Mouse (Mus musculus) fibroblast of lung, adult 2 months (primary cell): ENCODE results near the gene H2-Aa.

Experiments used
- DNase-seq: peaks from one replicate; pipeline ENCODE4 v3.0.0-alpha.2; 2011; ENCODE audit warnings: low read depth

The H2-Aa gene

DNA sequence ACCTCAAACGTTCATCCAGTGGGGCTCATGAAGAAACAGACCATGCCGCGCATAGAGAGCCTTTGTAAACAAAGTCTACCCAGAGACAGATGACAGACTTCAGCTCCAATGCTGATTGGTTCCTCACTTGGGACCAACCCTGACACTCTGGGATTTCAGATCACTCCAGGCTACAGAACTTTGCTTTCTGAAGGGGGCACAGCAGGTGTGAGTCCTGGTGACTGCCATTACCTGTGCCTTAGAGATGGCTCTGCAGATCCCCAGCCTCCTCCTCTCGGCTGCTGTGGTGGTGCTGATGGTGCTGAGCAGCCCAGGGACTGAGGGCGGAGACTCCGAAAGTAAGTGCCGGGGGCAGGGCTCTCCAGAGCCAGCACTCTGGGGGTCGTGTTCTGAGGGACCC, 24.6 kb downstream of the H2-Aa start:
- DNase-seq: peak; percentile 53

DNA sequence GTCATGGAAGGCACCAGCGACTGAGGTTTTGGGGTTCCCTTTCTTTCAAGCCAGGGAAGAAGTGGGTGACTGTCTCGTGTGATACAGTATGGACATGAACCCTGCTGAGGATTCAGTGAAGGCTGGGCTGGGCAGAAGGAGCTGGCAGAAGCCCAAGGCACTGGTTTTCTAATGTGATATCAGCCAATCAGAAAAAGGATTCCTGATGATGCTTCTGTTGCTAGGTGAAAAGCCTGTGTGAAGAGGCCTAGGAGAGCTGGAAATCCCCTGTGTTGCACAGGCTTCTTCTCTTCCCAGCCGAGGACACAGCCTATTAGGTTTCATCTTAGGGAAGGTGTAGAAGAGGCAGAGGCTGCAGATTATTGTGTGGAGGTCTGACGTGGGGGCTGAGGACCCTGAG, 26.1 kb downstream of the H2-Aa start:
- peak; percentile 28 for DNase-seq

DNA sequence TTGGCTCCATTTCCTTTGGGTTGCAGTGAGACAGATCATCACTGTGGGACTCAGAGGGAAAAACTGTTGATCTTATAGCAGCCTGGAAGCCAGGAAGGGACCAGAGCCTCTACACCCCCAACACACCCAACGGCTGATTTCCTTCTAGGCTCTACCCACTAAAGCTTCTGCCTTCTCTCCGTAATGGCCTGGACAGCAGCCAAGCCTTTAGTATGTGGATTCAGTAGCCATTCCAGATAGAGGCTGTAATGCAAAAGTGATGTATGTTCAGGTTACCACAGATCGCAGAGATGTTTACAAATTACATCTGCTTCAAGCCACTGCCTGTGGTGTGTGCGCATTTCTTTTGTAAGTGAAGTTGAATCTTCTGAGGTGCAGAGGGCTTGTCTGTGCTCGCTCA, 27.1 kb downstream of the H2-Aa start:
- no peak for DNase-seq

DNA sequence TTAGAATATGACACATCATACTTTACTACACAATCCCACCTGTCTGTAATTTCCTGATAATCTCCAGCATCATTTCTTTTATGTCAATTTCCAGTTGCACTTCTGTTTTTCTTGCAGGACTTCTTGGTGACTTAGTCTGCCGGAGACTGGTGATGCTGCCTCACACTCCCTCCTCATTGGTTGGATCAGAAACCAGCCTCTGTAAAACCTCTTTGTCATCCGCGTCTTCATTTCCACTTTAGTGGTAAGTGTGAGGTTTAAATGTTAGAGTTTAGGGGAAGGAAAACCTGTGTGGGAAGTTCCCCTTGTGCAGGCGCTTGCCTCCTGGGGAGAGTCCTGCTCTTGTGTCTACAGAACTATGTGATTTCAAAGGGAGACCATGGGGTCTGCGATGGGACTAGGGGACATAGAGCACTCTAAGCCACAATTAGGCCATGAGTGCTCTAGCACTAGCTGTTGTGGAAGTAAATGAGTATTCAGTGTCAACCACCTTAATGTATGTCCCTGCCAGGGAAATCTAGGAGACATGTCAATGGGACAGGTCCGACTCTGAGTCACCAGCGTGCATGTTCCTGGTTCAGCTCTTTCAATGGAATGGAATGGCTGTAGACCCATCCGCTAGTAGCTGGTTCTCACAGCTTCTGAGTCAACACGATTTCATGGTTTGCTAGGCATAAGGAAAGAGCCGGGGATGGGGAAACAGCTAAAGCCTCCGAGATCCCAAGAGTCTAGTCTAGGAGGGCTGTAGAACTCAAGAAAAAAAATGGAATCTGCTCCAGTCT, 29.8 kb downstream of the H2-Aa start, which contains the start of gene H2-Ab1:
Gene H2-Ab1, plus strand, starts transcription at position 96 of the 782 bp plus-strand sequence.
- DNase-seq: peak; percentile 59

DNA sequence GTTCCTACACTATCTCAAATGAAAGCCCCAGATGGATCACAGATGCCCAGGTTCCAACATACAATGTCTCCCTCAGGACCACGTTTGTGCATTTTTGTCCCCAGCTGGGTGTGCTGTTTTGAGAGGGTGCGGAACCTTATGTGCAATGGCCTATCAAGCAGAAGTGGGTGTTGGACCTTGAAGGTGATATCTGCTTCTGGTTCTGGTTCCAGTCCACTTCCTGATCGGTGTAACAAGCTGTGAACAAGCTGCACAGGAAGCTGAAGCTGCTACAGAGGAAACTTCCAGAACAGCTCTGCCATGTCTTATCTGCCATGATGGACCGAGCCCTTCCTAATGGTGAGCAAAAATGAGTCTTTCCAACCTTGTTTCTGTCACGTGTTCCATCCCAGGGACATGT, 31.1 kb downstream of the H2-Aa start:
- no peak for DNase-seq

DNA sequence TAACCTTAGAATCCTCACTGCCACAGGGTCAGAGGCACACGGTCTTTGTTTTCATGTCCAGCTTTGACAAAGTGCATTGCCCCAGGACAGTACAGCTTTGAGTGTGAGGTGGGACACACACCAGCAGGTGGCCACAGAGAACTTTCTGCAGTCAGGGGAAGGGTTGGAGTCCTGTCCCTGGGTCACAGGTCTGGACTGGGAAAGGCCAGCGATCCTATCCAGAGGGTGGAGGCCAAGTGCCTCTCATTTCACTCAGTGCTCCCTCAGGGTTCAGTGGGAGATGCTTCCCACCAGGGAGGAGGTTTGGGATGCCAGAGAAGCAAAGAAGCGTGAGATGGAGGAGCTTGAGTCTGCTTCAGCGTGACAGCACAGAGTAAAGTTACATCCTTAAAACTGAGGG, 36.0 kb downstream of the H2-Aa start:
- no peak for DNase-seq

DNA sequence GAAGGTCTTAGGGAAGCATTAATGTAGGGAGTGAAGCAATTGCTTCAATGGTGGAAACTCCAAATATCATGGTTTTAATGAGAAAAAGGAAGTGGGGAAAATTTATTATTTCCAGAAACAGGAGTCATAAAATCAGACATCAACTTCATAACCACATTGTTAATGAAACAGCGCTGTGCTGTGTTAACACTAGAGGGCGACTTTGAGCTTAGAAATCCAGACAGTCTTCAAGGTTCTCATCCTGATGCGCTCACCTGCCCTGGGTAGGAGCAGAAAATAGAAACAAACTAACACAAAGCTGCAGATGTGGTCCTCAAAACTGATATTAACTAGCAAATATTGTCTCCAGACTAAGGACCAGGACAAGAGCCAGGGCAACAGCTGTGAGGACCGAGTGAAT, 37.7 kb downstream of the H2-Aa start:
- DNase-seq: no peak

DNA sequence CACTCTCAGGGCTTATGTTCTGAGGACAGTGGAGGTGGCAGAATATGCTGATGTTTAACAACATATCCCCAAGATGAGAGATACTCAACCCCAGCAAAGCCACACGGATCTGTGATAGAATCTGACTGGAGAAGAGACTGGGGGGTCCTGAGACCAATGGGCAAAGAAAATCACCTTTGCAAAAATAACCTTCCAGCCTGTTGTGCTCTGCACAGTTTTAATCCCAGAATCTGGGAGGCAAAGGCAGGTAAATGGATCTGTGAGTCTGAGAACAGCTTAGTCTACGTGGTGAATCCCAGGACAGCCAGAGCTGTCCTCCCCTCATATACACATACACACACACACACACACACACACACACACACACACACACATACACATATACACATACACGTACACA, 38.3 kb downstream of the H2-Aa start:
- no peak for DNase-seq

DNA sequence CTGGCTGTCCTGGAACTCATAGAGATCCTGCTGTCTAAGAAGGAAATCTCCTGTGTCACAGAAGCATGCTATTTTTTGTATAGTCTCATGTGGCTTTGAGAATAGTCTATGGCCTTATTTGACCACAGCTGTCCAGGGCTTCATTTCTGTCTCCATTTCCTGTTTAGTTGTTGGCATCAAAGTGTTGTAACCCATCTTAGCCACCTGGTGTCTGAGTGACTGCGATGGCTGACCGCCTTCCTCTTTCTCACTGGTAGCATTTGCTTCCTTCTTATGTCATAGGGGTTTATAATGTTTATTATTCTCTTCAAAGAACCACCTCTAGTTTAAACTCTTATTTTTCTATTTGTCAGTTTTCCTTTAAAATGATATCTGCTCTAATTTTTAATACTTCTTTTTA, 38.9 kb downstream of the H2-Aa start:
- DNase-seq: no peak

DNA sequence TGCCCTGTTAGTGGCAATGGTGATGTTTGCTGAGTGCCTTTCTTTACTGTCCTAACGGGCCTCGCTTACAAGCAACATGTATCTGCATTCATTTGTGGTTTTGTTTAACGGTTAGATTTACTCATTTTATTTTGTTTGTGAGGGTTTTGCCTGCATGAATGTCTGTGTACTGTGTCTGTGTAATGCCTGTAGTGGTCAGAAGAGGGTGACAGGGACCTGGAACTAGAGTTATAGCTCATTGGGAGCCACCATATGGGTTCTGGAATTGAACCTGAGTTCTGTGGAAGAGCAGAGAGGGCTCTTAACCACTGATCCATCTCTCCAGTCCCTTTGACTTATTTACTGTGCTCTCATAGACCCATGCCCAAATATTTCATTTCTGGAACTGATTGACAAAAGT, 40.6 kb downstream of the H2-Aa start:
- no peak for DNase-seq

DNA sequence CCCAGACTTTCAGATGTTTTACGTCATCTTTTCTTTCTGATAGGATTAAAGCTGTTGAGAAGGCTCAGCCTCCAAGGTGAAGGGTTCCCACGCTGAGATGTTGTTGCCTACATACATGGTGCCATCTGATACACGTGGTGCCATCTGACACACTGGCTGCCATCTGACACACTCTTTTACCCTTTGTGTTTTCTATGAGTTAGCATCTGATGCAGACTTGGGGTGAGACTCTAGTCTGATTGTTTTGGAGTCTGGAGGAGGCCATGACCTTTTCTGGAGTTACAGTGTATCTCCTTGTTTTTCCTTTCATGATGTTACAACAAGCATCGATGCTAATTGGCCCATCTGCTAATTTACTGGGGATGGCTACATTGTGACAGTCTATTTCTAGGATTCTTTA, 43.0 kb downstream of the H2-Aa start:
- no peak for DNase-seq

DNA sequence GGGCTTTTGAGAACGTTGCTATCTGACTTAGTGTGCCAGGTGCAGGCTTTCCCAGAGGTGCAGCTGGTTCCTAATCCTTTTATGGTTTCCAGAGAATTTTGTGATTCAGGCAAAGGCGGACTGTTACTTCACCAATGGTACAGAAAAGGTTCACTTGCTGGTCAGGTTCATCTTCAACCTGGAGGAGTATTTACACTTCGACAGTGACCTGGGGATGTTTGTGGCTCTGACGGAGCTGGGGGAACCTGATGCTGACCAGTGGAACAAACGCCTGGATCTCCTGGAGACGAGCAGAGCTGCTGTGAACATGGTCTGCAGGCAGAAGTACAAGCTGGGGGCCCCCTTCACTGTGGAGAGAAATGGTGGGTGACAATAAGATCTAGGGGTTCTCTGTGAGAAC, 46.7 kb downstream of the H2-Aa start:
- no peak for DNase-seq

DNA sequence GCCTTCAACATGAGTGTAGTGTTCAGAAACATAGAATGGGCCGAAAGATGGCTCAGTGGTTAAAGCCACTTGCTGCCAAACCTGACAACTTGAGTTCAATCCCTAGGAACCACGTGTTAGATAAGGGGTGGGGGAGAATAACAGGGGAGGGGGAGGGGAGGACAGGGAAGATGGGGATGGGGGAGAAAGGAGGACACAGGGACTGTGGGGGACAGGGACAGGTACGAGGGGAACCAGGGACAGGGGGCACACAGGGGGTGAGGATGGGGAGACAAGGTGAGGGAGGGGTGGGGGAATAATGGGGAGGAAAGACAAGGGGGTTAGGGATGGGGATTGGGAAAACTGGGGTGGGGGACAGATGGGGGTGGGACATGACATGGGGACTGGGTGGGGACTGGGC, 47.3 kb downstream of the H2-Aa start:
- no peak for DNase-seq

DNA sequence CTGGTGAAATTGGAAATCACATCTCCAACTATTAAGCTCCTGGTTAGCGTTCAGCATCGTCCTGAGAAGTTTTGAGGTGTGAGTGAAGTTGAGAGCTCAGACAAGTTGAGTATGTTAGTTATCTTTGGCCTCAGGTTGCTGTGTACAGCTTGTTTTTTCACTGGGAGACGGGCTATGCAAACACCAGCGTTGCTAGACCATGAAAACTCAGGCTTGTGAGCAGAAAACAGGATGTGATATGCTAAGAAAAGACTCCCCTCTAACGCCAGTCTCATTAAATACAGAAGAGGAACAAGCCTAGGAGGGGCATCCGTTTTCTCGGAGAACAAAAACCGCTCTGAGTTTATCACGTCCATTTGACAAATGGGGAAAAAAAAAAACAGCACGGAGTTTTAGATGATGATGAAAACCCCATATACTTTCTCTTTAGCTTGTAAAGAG, 48.0 kb downstream of the H2-Aa start:
- DNase-seq: no peak

DNA sequence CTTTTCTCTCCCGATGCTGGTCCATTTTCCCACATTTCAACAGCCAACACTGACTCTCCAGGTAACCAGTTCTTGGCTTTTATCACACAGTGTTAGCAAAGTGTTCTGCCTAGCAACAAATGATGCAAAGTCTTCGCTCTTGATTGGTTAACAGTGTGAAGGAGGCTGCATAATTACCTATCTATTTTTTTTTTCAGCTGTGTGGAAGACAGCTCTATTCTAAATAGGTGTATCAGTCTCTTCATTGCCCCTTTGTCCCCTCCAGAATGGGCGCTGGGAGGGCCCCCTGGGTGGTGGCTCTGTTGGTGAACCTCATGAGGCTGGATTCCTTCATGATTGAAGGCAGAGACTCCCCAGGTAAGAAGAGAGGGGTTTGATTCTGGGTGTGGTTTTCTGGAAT, 48.9 kb downstream of the H2-Aa start, which contains the start of gene H2-Ob:
Gene H2-Ob, plus strand, starts transcription at position 198 of the 400 bp plus-strand sequence.
- no peak for DNase-seq

DNA sequence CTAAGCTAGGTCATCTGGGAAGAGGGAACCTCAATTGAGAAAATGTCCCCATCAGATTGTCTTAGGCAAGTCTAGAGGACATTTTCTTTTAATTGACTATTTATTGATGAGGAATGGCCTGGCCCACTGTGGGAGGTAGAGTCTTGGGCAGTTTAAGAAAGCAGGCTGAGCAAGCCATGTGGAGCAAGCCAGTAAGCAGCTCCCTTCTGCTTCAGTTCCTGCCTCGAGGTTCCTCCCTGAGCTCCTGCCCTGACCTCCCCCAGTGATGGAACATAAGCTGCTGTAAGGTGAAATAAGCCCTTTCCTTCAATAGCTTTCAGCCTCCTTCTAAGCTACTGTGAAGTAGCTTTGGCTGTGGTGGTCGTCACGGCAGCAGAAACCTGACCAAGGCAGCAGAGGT, 49.9 kb downstream of the H2-Aa start:
- DNase-seq: no peak

DNA sequence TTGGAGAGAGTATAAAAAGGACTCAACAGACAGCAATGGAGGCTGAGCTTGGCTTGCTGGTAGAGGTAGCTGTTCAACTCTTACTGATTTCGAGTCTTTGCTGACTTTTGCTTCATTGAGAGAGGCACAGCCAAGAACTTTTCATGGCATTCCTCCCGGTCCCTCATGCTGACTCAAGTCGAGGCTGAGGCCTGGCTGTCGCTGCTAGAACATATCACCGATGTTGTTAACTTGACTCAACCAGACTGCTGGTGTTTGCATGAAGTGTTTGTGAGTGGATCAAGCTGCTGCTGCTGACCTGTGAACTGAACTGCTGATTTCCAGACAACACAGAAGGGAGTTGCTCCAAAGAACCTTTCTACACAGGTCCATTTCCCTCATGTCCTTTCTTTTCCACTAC, 50.9 kb downstream of the H2-Aa start:
- DNase-seq: peak; percentile 18

DNA sequence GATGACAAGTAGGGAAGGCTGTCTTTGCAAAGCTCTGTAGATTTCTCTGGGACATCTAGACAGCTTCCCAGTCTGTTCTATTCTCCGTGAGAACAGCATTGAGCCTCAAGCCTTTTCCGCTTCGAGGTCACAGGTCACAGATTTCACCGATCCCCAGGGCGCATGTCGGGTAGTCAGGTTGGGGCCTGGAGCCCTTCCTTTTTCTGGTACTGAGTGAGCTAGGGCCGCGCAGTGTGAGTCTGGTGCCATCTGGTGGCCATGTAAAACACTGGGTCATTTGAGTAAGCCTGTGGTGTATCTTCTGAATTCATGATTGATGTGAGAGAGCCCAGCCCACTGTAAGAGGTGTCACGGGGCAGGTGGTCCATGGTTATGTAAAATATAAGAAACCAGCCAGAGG, 52.7 kb downstream of the H2-Aa start:
- DNase-seq: peak; percentile 61
